Mouse (Mus musculus) ES-Bruce4 (cell line): ENCODE data around the gene Zfp36l1.

Experiments used
- CTCF ChIP-seq: IDR thresholded peaks from one replicate; pipeline ENCODE4 v1.8.1; 2011; ENCODE audit warnings: low read depth, low read length
- EP300 ChIP-seq: IDR thresholded peaks from 2 replicates; pipeline ENCODE4 v1.6.1; 2011; ENCODE audit warnings: low read depth, low read length; ENCODE audit not compliant: insufficient read depth
- POLR2A ChIP-seq: IDR thresholded peaks from one replicate; pipeline ENCODE4 v1.8.1; 2011; ENCODE audit warnings: low read length; ENCODE audit not compliant: insufficient read depth

DNA sequence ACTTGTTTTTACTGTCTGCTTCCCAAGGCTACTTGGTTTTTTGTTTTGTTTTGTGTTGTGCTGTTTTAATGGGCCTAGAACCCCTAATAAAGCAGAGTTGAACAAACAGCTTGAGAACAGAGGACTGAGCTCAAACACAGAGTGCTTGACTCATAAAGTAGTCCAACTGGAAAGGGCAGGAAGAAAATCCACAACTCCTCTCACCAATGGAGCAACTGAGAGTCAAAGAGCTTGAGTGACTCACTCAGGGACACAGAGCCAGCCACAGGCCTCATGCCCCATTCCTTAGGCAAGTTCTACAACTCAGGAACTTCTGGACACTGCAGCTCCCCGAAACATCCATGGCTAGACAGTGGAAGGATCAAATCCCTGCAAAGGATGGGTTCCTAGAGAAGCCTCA is 14.0 kb downstream of the Zfp36l1 start:
- no peak for TF ChIP-seq POLR2A
- no peak for TF ChIP-seq CTCF
- no peak for TF ChIP-seq EP300
